In genomic region chr19:58523736-58524394, GRCm38 (mm10) we compare ENCODE assay signal across 15 mouse cellular contexts. TPM values are rescaled to one million over a fixed set of nuclear protein-coding genes. Genes with fewer than 3 reads are reported as not detected.
DNase-seq lines count a peak whose midpoint lies in the region; ATAC-seq and TF ChIP-seq lines count a peak whose summit lies in the region.
"Had no signal": no experiment of that assay in that cellular context is flagged by ENCODE, and none has a peak within 500 bp of the region (broad histone marks: within the 10 kb centered on the region; RNA-seq: fewer than 3 reads in every experiment).

No protein-coding gene starts in this region.

- H3K4me1 ChIP-seq in lung, embryonic 14.5 days (ENCODE audit: insufficient read depth) = 0 out of 2 replicates have a peak, but pooled peaks cover 8% of the 10 kb centered on the region
- peaks cover 7 to 35% of the 10 kb centered on the region in 2 experiments for H3K4me1 ChIP-seq in CH12.LX (ENCODE audit: control insufficient read depth in 1 of 2, insufficient read depth in 2 of 2)
- H3K4me1 ChIP-seq in embryonic facial prominence, embryonic 10.5 days = peaks cover 29% of the 10 kb centered on the region
- H3K4me1 ChIP-seq: heart, embryonic 15.5 days had no signal

- H3K4me2 ChIP-seq in lung, embryonic 14.5 days = no peak overlapping the region
- peak overlapping the region; percentile 85 for H3K4me2 ChIP-seq in CH12.LX (ENCODE audit: insufficient read depth, low read depth, poor library complexity, severe bottlenecking)
- H3K4me2 ChIP-seq: heart, embryonic 15.5 days had no signal

- no peaks in the 10 kb centered on the region for H3K36me3 ChIP-seq in lung, embryonic 14.5 days (ENCODE audit: insufficient read depth)
- H3K36me3 ChIP-seq in CH12.LX (replicated peaks in 1 of 2; ENCODE audit: control insufficient read depth in 1 of 2, insufficient read depth in 1 of 2, low read length in 1 of 2) (no peaks in the 10 kb centered on the region), macrophage (ENCODE audit: inconsistent target) (no peaks in the 10 kb centered on the region)
- H3K36me3 ChIP-seq in embryonic facial prominence, embryonic 10.5 days (replicated peaks) = no peaks in the 10 kb centered on the region
- H3K36me3 ChIP-seq: G1E; heart, embryonic 15.5 days; limb, embryonic 10.5 days had no signal

- TF ChIP-seq EP300 in CH12.LX (IDR thresholded peaks at IDR 0.05; ENCODE audit: low read length) = peak; percentile 56

- DNase-seq in lung, embryonic 14.5 days = peak; percentile 29
- DNase-seq in lung, adult 18-20 months = no peak
- DNase-seq in CH12.LX (ENCODE audit: extremely low read depth) = peak; percentile 74
- DNase-seq in adrenal gland, adult 2 months = peak; percentile 67
- DNase-seq in embryonic facial prominence, embryonic 10.5 days (ENCODE audit: low spot score) = no peak
- DNase-seq in testis, postnatal 10 days (ENCODE audit: low spot score) = no peak
- DNase-seq in cerebellum, adult 11 months = no peak
- DNase-seq: kidney, adult 11 months had no signal

- TF ChIP-seq CTCF in lung, embryonic 14.5 days (IDR thresholded peaks at IDR 0.05; ENCODE audit: low read depth) = no peak
- no peak for TF ChIP-seq CTCF in CH12.LX (conservative IDR thresholded peaks at IDR 0.05 in 1 of 2, IDR thresholded peaks at IDR 0.05 in 1 of 2; ENCODE audit: low read depth in 2 of 2, low read length in 2 of 2)

- no peak overlapping the region for H3K27ac ChIP-seq in lung, embryonic 14.5 days (ENCODE audit: low read depth)
- H3K27ac ChIP-seq in CH12.LX (ENCODE audit: insufficient read depth, low read depth) (no peak overlapping the region), macrophage (peak overlapping the region; percentile 55)
- no peak overlapping the region for H3K27ac ChIP-seq in embryonic facial prominence, embryonic 10.5 days (replicated peaks)
- H3K27ac ChIP-seq: heart, embryonic 15.5 days; limb, embryonic 10.5 days had no signal

- H3K79me2 ChIP-seq in CH12.LX (replicated peaks; ENCODE audit: control insufficient read depth, extremely low read depth, insufficient read depth, poor library complexity, severe bottlenecking) = no peaks in the 10 kb centered on the region
- H3K79me2 ChIP-seq in macrophage (ENCODE audit: inconsistent target) = no peaks in the 10 kb centered on the region

- H3K4me3 ChIP-seq in lung, embryonic 14.5 days (ENCODE audit: low read depth, low read length) = no peak overlapping the region
- no peak overlapping the region for H3K4me3 ChIP-seq in CH12.LX (replicated peaks in 1 of 3; ENCODE audit: low read depth in 2 of 3, low read length in 2 of 3, poor library complexity in 1 of 3)
- no peak overlapping the region for H3K4me3 ChIP-seq in macrophage (ENCODE audit: inconsistent target)
- no peak overlapping the region for H3K4me3 ChIP-seq in embryonic facial prominence, embryonic 10.5 days
- H3K4me3 ChIP-seq: heart, embryonic 15.5 days; limb, embryonic 10.5 days had no signal

- dilution Hi-C loops in CH12.LX (cut with MboI; ENCODE audit: extremely low pct_ligation_motif_present, extremely low pct_unique_long_range_greater_than_20kb, low sequenced_read_pairs) = no loop called here

- H3K27me3 ChIP-seq in lung, embryonic 14.5 days (ENCODE audit: insufficient read depth, low read length) = no peaks in the 10 kb centered on the region
- no peaks in the 10 kb centered on the region for H3K27me3 ChIP-seq in CH12.LX (replicated peaks)
- no peaks in the 10 kb centered on the region for H3K27me3 ChIP-seq in embryonic facial prominence, embryonic 10.5 days (replicated peaks; ENCODE audit: low read depth, poor library complexity, severe bottlenecking)
- H3K27me3 ChIP-seq: heart, embryonic 15.5 days had no signal

- no peak for TF ChIP-seq POLR2A in CH12.LX (IDR thresholded peaks at IDR 0.05; ENCODE audit: low read depth, low read length)

- 32% methylated on average over 12 of the region's 12 CpGs for WGBS in lung, embryonic 14.5 days
- WGBS in macrophage (ENCODE audit: missing documents) = 47% methylated on average over 11 of the region's 12 CpGs
- 52% methylated on average over 12 of the region's 12 CpGs for WGBS in embryonic facial prominence, embryonic 10.5 days

- H3K9ac ChIP-seq in lung, embryonic 14.5 days = no peak overlapping the region
- H3K9ac ChIP-seq in CH12.LX (ENCODE audit: insufficient read depth, low read depth) = no peak overlapping the region
- H3K9ac ChIP-seq: heart, embryonic 15.5 days had no signal

- in situ Hi-C loops in CH12.LX (cut with MboI; ENCODE audit: low pct_ligation_motif_present, low pct_unique_long_range_greater_than_20kb, low sequenced_read_pairs) = no loop called here

- no peaks in the 10 kb centered on the region for H3K9me3 ChIP-seq in lung, embryonic 14.5 days (ENCODE audit: low read depth, low read length)
- no peaks in the 10 kb centered on the region for H3K9me3 ChIP-seq in CH12.LX (replicated peaks; ENCODE audit: low read length)
- H3K9me3 ChIP-seq in embryonic facial prominence, embryonic 10.5 days = no peaks in the 10 kb centered on the region
- H3K9me3 ChIP-seq: heart, embryonic 15.5 days; limb, embryonic 10.5 days had no signal

- TF ChIP-seq RAD21 in CH12.LX (IDR thresholded peaks at IDR 0.05; ENCODE audit: low read depth, low read length) = no peak

- ATAC-seq in lung, embryonic 14.5 days (ENCODE audit: insufficient read depth) = no peak

TF ChIP-seq in CH12.LX, 34 proteins besides CTCF, POLR2A, EP300 and RAD21:
- TF ChIP-seq BHLHE40 (IDR thresholded peaks at IDR 0.05; ENCODE audit: low read depth, low read length) (peak; percentile 98), IRF4 (IDR thresholded peaks at IDR 0.05; ENCODE audit: low read depth, low read length) (peak; percentile 82; the same call in 1 of the 2 replicates), USF1 (IDR thresholded peaks at IDR 0.05; ENCODE audit: low read depth, low read length) (no peak), ZKSCAN1 (IDR thresholded peaks at IDR 0.05; ENCODE audit: borderline replicate concordance, low read depth, low read length) (no peak), MAX (IDR thresholded peaks at IDR 0.05; ENCODE audit: low read length) (no peak), MXI1 (IDR thresholded peaks at IDR 0.05; ENCODE audit: low read depth, low read length) (peak; percentile 65; the same call in 1 of the 2 replicates), MEF2A (IDR thresholded peaks at IDR 0.05; ENCODE audit: borderline replicate concordance, low read depth, low read length) (0 out of 2 replicates have a peak, but pooled peaks have one; percentile 9), GABPA (IDR thresholded peaks at IDR 0.05; ENCODE audit: insufficient replicate concordance, low read depth, low read length) (no peak), SIN3A (IDR thresholded peaks at IDR 0.05; ENCODE audit: low read length) (peak; percentile 33; the same call in 1 of the 2 replicates), MAFK (IDR thresholded peaks at IDR 0.05; ENCODE audit: insufficient replicate concordance, low read length) (peak; percentile 68; the same call in 1 of the 2 replicates), JUN (IDR thresholded peaks at IDR 0.05; ENCODE audit: insufficient read depth, low read depth, low read length) (peak; percentile 54), JUND (conservative IDR thresholded peaks at IDR 0.05; ENCODE audit: low read depth, low read length) (peak; percentile 75; the same call in 1 of the 2 replicates), ZNF384 (IDR thresholded peaks at IDR 0.05; ENCODE audit: low read depth, low read length) (peak; percentile 92), ETS1 (conservative IDR thresholded peaks at IDR 0.05; ENCODE audit: low read depth, low read length) (peak; percentile 92)
TF ChIP-seq in CH12.LX: peak in this region for 10.

RNA-seq across cellular contexts. Expression of gene Ccdc172, which starts 12.1 kb away (rescaled TPM):
- not detected in 2 replicates for polyA plus RNA-seq in lung, embryonic 14.5 days (2014; fragmentation: Nextera tagmentation; extraction: Ambion mirVana)
- total RNA-seq in CH12.LX (2012; rRNA removed) (not detected in 2 replicates), CH12.LX (2014; rRNA removed) (not detected in 2 replicates)
- polyA plus RNA-seq in CH12.LX (2012; ENCODE audit: insufficient read length, low read depth) (not detected in 2 replicates), macrophage (2018) (not detected in 3 replicates)
- not detected for total RNA-seq in adrenal gland, adult 2 months (2021)
- not detected in 2 replicates for polyA plus RNA-seq in adrenal gland, adult 2 months (2012; rRNA removed)
- not detected for total RNA-seq in macrophage (2018; cell fraction: chromatin; rRNA removed)
- total RNA-seq in macrophage (2018; cell fraction: cytosol; rRNA removed) = not detected
- total RNA-seq in macrophage (2018; cell fraction: nucleus; rRNA removed) = not detected
- polyA plus RNA-seq in embryonic facial prominence, embryonic 10.5 days (2016; fragmentation: Nextera tagmentation; extraction: Ambion mirVana) = not detected in 2 replicates
- total RNA-seq: G1E; layer of hippocampus, adult 18-20 months had no signal
- polyA plus RNA-seq: embryonic facial prominence, embryonic 11.5 days; G1E; heart, embryonic 15.5 days; limb, embryonic 10.5 days; lung, embryonic 16.5 days had no signal

Comparison
In these comparisons a context has a peak if more than half of its experiments do, and no peak if none do; other contexts are left out.
1. DNase-seq: peak in lung, embryonic 14.5 days (single experiment), CH12.LX (single experiment) and adrenal gland, adult 2 months (single experiment); none in lung, adult 18-20 months (0 of 2), embryonic facial prominence, embryonic 10.5 days (single experiment), testis, postnatal 10 days (single experiment) and cerebellum, adult 11 months (single experiment).